Mouse (Mus musculus): ENCODE measurements at regions not wholly inside any gene's neighbourhood (a gene's known extent, or its start where the extent isn't known, plus 50 kb on each side); places are given as distances from the start of the nearest gene placed in this dataset.

DNA sequence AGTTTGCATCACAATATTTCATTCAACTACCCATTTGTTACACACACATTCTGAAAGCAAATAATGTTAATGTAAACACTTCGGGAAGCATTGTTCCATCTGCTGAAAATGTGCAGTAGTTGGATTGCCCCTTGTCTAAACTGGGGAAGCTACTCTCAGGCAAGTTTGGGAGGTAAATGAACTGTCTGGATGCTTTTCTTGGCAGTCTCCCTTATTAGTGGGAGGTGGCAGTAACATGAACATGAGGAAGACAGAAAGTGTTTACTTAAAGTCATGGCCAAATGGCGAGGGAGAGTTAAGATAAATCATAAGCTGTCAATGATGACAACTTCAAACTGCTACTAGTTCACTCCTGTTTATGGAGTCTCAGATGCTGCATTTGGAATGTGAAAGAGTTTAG lies 332.0 kb downstream of the Osr1 start:
- WGBS = 85% methylated on average over 2 of the region's 2 CpGs
- H3K36me3 ChIP-seq (ENCODE audit: insufficient read depth, low read length) = no peaks in the 10 kb centered on the region
- no peak overlapping the region for H3K4me3 ChIP-seq (ENCODE audit: low read depth, low read length)
- H3K9me3 ChIP-seq (ENCODE audit: low read length) = no peaks in the 10 kb centered on the region
- H3K4me1 ChIP-seq (ENCODE audit: insufficient read depth, low read length) = no peaks in the 10 kb centered on the region
- ATAC-seq (ENCODE audit: low FRiP score) (no peak), DNase-seq (ENCODE audit: low spot score) (no peak)
- H3K9ac ChIP-seq (replicated peaks; ENCODE audit: low read length, poor library complexity, severe bottlenecking) = no peak overlapping the region
- no peak overlapping the region for H3K27ac ChIP-seq (ENCODE audit: low read depth, low read length)
- no peak overlapping the region for H3K4me2 ChIP-seq (ENCODE audit: low read depth, low read length, poor library complexity, severe bottlenecking)
- no peaks in the 10 kb centered on the region for H3K27me3 ChIP-seq (ENCODE audit: insufficient read depth, low read length)
- TF ChIP-seq CTCF (IDR thresholded peaks at IDR 0.05) = no peak

DNA sequence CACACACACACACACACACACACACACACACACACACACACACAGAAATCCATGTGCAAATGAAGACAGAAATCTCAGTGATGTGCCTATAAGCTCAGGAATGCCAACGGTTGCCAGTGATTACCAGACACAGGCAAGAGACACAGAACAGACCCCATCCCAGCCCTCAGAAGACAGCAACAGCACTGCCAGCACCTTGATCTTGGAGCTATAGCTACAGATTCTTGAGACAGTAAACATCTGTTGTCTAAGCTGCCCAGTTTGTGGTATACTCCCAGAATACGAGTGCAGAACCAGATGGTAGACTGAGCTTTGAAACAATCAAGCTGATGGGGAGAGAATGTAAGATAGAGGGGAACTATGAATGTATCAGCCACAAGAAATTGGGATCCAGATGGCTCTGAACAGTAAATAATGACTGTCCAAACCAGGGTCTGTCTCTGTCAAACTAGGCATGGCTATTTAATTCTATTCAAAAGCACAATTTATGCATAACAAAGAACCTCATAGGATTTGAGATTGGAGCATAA lies 333.9 kb downstream of the Osr1 start:
- 74% methylated on average over 2 of the region's 2 CpGs for WGBS
- Histone ChIP-seq H3K36me3 (ENCODE audit: insufficient read depth, low read length) (no peaks in the 10 kb centered on the region), H3K27me3 (ENCODE audit: insufficient read depth, low read length) (no peaks in the 10 kb centered on the region), H3K4me3 (ENCODE audit: low read depth, low read length) (no peak overlapping the region), H3K9ac (replicated peaks; ENCODE audit: low read length, poor library complexity, severe bottlenecking) (no peak overlapping the region), H3K9me3 (ENCODE audit: low read length) (no peaks in the 10 kb centered on the region), H3K4me1 (ENCODE audit: insufficient read depth, low read length) (no peaks in the 10 kb centered on the region), H3K4me2 (ENCODE audit: low read depth, low read length, poor library complexity, severe bottlenecking) (no peak overlapping the region), H3K27ac (ENCODE audit: low read depth, low read length) (no peak overlapping the region)
- DNase-seq (ENCODE audit: low spot score) (peak; percentile 15), ATAC-seq (ENCODE audit: low FRiP score) (no peak)
- no peak for TF ChIP-seq CTCF (IDR thresholded peaks at IDR 0.05)

DNA sequence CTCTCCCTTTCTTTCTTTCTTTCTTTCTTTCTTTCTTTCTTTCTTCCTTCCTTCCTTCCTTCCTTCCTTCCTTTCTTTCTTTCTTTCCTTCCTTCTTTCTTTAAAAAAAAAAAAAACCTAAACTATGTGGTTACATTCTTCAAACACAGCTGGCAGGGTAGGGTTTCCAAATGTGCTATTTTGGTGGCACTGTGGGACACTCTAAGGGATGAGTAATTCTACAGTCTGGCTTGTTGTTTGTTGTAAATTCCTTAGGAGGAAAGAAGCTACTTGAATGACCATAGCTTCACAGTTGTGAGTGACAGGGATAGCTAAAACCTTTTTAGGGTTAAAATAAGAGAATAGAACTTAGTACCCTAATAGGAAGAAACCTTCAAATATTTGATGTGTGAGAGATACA lies 342.4 kb downstream of the Osr1 start:
- no peak overlapping the region for H3K4me2 ChIP-seq (ENCODE audit: low read depth, low read length, poor library complexity, severe bottlenecking)
- H3K9ac ChIP-seq (replicated peaks; ENCODE audit: low read length, poor library complexity, severe bottlenecking) = no peak overlapping the region
- no peak overlapping the region for H3K27ac ChIP-seq (ENCODE audit: low read depth, low read length)
- no peaks in the 10 kb centered on the region for H3K36me3 ChIP-seq (ENCODE audit: insufficient read depth, low read length)
- H3K9me3 ChIP-seq (ENCODE audit: low read length) = no peaks in the 10 kb centered on the region
- no peaks in the 10 kb centered on the region for H3K4me1 ChIP-seq (ENCODE audit: insufficient read depth, low read length)
- no peak for TF ChIP-seq CTCF (IDR thresholded peaks at IDR 0.05)
- no peak overlapping the region for H3K4me3 ChIP-seq (ENCODE audit: low read depth, low read length)
- no peak for DNase-seq (ENCODE audit: low spot score)
- no peak for ATAC-seq (ENCODE audit: low FRiP score)
- no peaks in the 10 kb centered on the region for H3K27me3 ChIP-seq (ENCODE audit: insufficient read depth, low read length)

DNA sequence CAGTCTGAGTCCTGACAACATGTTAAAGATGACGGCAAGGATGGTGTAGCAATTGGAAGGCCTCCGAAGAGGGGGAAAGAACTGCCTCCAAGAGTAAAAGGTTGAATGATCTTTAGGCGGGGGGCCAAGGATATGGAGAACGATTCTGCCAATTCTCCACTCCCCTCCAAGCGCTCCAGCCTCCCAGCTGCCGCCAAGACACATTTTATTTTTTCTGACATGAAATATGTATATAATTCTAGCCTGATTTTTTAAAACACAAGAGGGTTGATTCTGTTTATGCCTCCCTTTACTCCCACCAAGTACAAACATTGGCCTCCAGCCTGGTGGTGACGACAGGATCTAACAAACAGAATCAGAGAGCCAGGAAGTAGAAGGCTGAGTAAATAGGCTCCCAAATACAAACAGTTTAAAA lies 345.8 kb downstream of the Osr1 start:
- H3K9ac ChIP-seq (replicated peaks; ENCODE audit: low read length, poor library complexity, severe bottlenecking) = no peak overlapping the region
- H3K9me3 ChIP-seq (ENCODE audit: low read length) = no peaks in the 10 kb centered on the region
- no peak overlapping the region for H3K4me3 ChIP-seq (ENCODE audit: low read depth, low read length)
- ATAC-seq (ENCODE audit: low FRiP score) = no peak
- no peaks in the 10 kb centered on the region for H3K4me1 ChIP-seq (ENCODE audit: insufficient read depth, low read length)
- TF ChIP-seq CTCF (IDR thresholded peaks at IDR 0.05) = no peak
- DNase-seq (ENCODE audit: low spot score) = peak; percentile 9
- no peaks in the 10 kb centered on the region for H3K27me3 ChIP-seq (ENCODE audit: insufficient read depth, low read length)
- no peaks in the 10 kb centered on the region for H3K36me3 ChIP-seq (ENCODE audit: insufficient read depth, low read length)
- H3K27ac ChIP-seq (ENCODE audit: low read depth, low read length) = no peak overlapping the region
- no peak overlapping the region for H3K4me2 ChIP-seq (ENCODE audit: low read depth, low read length, poor library complexity, severe bottlenecking)
- 84% methylated on average over 7 of the region's 7 CpGs for WGBS

DNA sequence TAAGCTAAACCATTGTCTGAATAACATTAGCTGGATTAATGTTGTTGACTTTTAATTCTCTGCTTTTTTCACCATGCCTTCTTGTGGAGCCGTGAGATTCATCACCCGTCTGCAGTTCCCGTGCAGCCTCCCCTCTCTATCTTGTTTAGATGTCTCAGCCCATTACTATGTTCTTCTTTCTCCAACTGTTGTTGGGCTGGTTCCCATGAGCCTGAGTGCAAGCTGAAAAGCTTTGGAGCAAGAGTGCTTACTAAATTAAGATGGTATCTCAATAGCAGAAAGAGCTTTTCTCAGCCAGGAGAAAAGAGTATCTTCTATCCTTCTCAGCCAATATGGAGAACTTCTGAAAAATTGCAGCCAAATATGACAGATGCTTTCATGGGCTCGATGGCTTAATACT lies 348.1 kb downstream of the Osr1 start:
- no peak overlapping the region for H3K9ac ChIP-seq (replicated peaks; ENCODE audit: low read length, poor library complexity, severe bottlenecking)

DNA sequence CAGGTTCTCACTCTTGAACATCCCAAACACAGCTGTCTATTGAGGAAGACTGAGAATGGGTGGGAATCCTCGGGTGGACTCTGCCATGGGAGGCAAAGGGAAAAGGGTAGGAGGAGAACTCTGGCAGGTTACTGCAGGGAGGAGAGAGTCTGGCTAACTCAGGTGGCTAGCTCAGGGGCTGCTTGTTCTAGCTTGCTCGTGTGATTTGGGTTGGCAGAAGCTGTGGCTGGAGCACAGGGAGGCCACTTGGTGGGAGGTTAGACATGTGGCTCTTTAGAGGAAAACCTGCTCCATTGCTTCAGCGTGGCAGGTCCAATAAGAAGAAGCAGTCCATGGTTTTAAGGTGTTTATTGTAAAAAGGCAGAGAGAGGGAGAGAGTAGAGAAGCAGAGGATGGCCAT lies 349.1 kb downstream of the Osr1 start:
- no peak overlapping the region for H3K9ac ChIP-seq (replicated peaks; ENCODE audit: low read length, poor library complexity, severe bottlenecking)

More for the DNA sequence above, 348.1 kb downstream of the Osr1 start:
- no peak overlapping the region for H3K4me2 ChIP-seq (ENCODE audit: low read depth, low read length, poor library complexity, severe bottlenecking)
- no peak for DNase-seq (ENCODE audit: low spot score)
- no peak overlapping the region for H3K4me3 ChIP-seq (ENCODE audit: low read depth, low read length)
- no peaks in the 10 kb centered on the region for H3K27me3 ChIP-seq (ENCODE audit: insufficient read depth, low read length)
- ATAC-seq (ENCODE audit: low FRiP score) = no peak
- H3K36me3 ChIP-seq (ENCODE audit: insufficient read depth, low read length) = no peaks in the 10 kb centered on the region
- H3K9me3 ChIP-seq (ENCODE audit: low read length) = no peaks in the 10 kb centered on the region
- WGBS = 84% methylated on average over 4 of the region's 4 CpGs
- H3K4me1 ChIP-seq (ENCODE audit: insufficient read depth, low read length) = no peaks in the 10 kb centered on the region
- no peak for TF ChIP-seq CTCF (IDR thresholded peaks at IDR 0.05)
- H3K27ac ChIP-seq (ENCODE audit: low read depth, low read length) = no peak overlapping the region

More for the DNA sequence above, 349.1 kb downstream of the Osr1 start:
- TF ChIP-seq CTCF (IDR thresholded peaks at IDR 0.05) = no peak
- DNase-seq (ENCODE audit: low spot score) (no peak), ATAC-seq (ENCODE audit: low FRiP score) (no peak)
- H3K4me3 ChIP-seq (ENCODE audit: low read depth, low read length) = no peak overlapping the region
- no peaks in the 10 kb centered on the region for H3K27me3 ChIP-seq (ENCODE audit: insufficient read depth, low read length)
- no peak overlapping the region for H3K4me2 ChIP-seq (ENCODE audit: low read depth, low read length, poor library complexity, severe bottlenecking)
- no peaks in the 10 kb centered on the region for H3K9me3 ChIP-seq (ENCODE audit: low read length)
- 62% methylated on average over 3 of the region's 3 CpGs for WGBS
- no peak overlapping the region for H3K27ac ChIP-seq (ENCODE audit: low read depth, low read length)
- no peaks in the 10 kb centered on the region for H3K4me1 ChIP-seq (ENCODE audit: insufficient read depth, low read length)
- H3K36me3 ChIP-seq (ENCODE audit: insufficient read depth, low read length) = no peaks in the 10 kb centered on the region
